Mouse (Mus musculus): ENCODE measurements around the gene Nbl1. TPM values are rescaled to one million over a fixed set of nuclear protein-coding genes. Genes with fewer than 3 reads are reported as not detected.

Gene Nbl1
- total and polyA plus RNA-seq, 3 experiments = 0.14 TPM; not detected in 2

GRCm38 (mm10) chr4:139032521-139032920 is 60.3 kb downstream of the Nbl1 start:
- no peaks in the 10 kb centered on the region for H3K27me3 ChIP-seq (ENCODE audit: control insufficient read depth in 1 of 2, insufficient read depth in 2 of 2, low read length in 2 of 2)
- no peak overlapping the region for H3K4me3 ChIP-seq (ENCODE audit: control insufficient read depth in 1 of 2, insufficient read depth in 1 of 2, low read depth in 2 of 2, low read length in 2 of 2)
- H3K9ac ChIP-seq (ENCODE audit: control insufficient read depth, low read depth, low read length, poor library complexity, severe bottlenecking) = no peak overlapping the region
- H3K27ac ChIP-seq (ENCODE audit: control insufficient read depth, low read depth, low read length) = no peak overlapping the region
- H3K9me3 ChIP-seq (replicated peaks; ENCODE audit: insufficient read depth, low read length) = no peaks in the 10 kb centered on the region
- TF ChIP-seq SIN3A (IDR thresholded peaks at IDR 0.05; ENCODE audit: low read length) (no peak), MXI1 (IDR thresholded peaks at IDR 0.05; ENCODE audit: low read depth, low read length) (no peak), POLR2AphosphoS5 (IDR thresholded peaks at IDR 0.05; ENCODE audit: borderline replicate concordance, low read depth, low read length) (no peak), MAFK (IDR thresholded peaks at IDR 0.05; ENCODE audit: borderline replicate concordance, low read depth, low read length) (no peak), JUND (IDR thresholded peaks at IDR 0.05; ENCODE audit: low read depth, low read length) (no peak), POLR2AphosphoS2 (IDR thresholded peaks at IDR 0.05; ENCODE audit: low read length) (no peak), MAX (IDR thresholded peaks at IDR 0.05; ENCODE audit: low read length) (no peak), CHD1 (IDR thresholded peaks at IDR 0.05; ENCODE audit: low read depth, low read length) (no peak), ZMIZ1 (IDR thresholded peaks at IDR 0.05; ENCODE audit: low read depth, low read length) (no peak), ZKSCAN1 (IDR thresholded peaks at IDR 0.05; ENCODE audit: low read depth, low read length) (no peak), POLR2A (IDR thresholded peaks at IDR 0.05; ENCODE audit: control insufficient read depth in 1 of 2, insufficient read depth in 1 of 2, low read depth in 1 of 2, low read length in 2 of 2, poor library complexity in 1 of 2) (no peak), TBP (IDR thresholded peaks at IDR 0.05; ENCODE audit: low read depth, low read length) (no peak), UBTF (IDR thresholded peaks at IDR 0.05; ENCODE audit: borderline replicate concordance, insufficient read depth, low read depth, low read length) (no peak)
- H3K36me3 ChIP-seq (ENCODE audit: control insufficient read depth in 1 of 2, insufficient read depth in 2 of 2, low read length in 2 of 2) = no peaks in the 10 kb centered on the region
- no peaks in the 10 kb centered on the region for H3K4me1 ChIP-seq (ENCODE audit: control insufficient read depth in 1 of 2, insufficient read depth in 2 of 2, low read length in 2 of 2)
- DNase-seq (ENCODE audit: low read depth, low spot score) = no peak
- H3K79me2 ChIP-seq (ENCODE audit: control insufficient read depth, insufficient read depth, low read length, poor library complexity) = no peaks in the 10 kb centered on the region

Other genes with a start within 250 kb of the Nbl1 start
- not detected in 2 replicates for gene Pla2g5, start 229.5 kb downstream of the Nbl1 start, total RNA-seq (2012; rRNA removed)
- gene Pla2g5, start 229.5 kb downstream of the Nbl1 start, polyA plus RNA-seq (2012; ENCODE audit: insufficient read depth in 1 of 2, insufficient read length in 2 of 2, low read depth in 1 of 2, low replicate concordance in 2 of 2, missing spikeins in 1 of 2) = not detected
- gene Gm13030, start 219.0 kb downstream of the Nbl1 start, total RNA-seq (2012; rRNA removed) = not detected in 2 replicates
- gene Gm13030, start 219.0 kb downstream of the Nbl1 start, polyA plus RNA-seq (2012; ENCODE audit: insufficient read depth in 1 of 2, insufficient read length in 2 of 2, low read depth in 1 of 2, low replicate concordance in 2 of 2, missing spikeins in 1 of 2) = not detected
- gene Pla2g2e, start 215.1 kb downstream of the Nbl1 start, total RNA-seq (2012; rRNA removed) = not detected in 2 replicates
- gene Pla2g2e, start 215.1 kb downstream of the Nbl1 start, polyA plus RNA-seq (2012; ENCODE audit: insufficient read depth in 1 of 2, insufficient read length in 2 of 2, low read depth in 1 of 2, low replicate concordance in 2 of 2, missing spikeins in 1 of 2) = not detected
- gene Otud3, start 179.0 kb downstream of the Nbl1 start, total RNA-seq (2012; rRNA removed) = 11.3 and 11.7 TPM in 2 replicates
- 10 to 100 TPM in 1 of 2 experiments, not detected in 1; 15.0 TPM for gene Otud3, start 179.0 kb downstream of the Nbl1 start, polyA plus RNA-seq (2012; ENCODE audit: insufficient read depth in 1 of 2, insufficient read length in 2 of 2, low read depth in 1 of 2, low replicate concordance in 2 of 2, missing spikeins in 1 of 2)
- 0.19 TPM in 1 of 2 replicates, not detected in the other for gene Rnf186, start 125.9 kb downstream of the Nbl1 start, total RNA-seq (2012; rRNA removed)
- gene Rnf186, start 125.9 kb downstream of the Nbl1 start, polyA plus RNA-seq (2012; ENCODE audit: insufficient read depth in 1 of 2, insufficient read length in 2 of 2, low read depth in 1 of 2, low replicate concordance in 2 of 2, missing spikeins in 1 of 2) = under 1 TPM in 1 of 2 experiments, not detected in 1; 0.61 TPM
- 22.0 and 24.7 TPM in 2 replicates for gene Tmco4, start 120.1 kb downstream of the Nbl1 start, total RNA-seq (2012; rRNA removed)
- gene Tmco4, start 120.1 kb downstream of the Nbl1 start, polyA plus RNA-seq (2012; ENCODE audit: insufficient read depth in 1 of 2, insufficient read length in 2 of 2, low read depth in 1 of 2, low replicate concordance in 2 of 2, missing spikeins in 1 of 2) = 10 to 100 TPM in 1 of 2 experiments, not detected in 1; 16.5 TPM
- gene Htr6, start 17.4 kb downstream of the Nbl1 start, total RNA-seq (2012; rRNA removed) = 0.08 TPM in 1 of 2 replicates, not detected in the other
- gene Htr6, start 17.4 kb downstream of the Nbl1 start, polyA plus RNA-seq (2012; ENCODE audit: insufficient read depth in 1 of 2, insufficient read length in 2 of 2, low read depth in 1 of 2, low replicate concordance in 2 of 2, missing spikeins in 1 of 2) = not detected
- 163 and 183 TPM in 2 replicates for gene Minos1, start 38.1 kb upstream of the Nbl1 start, total RNA-seq (2012; rRNA removed)
- 100 to 1,000 TPM in 1 of 2 experiments, not detected in 1; 401 TPM for gene Minos1, start 38.1 kb upstream of the Nbl1 start, polyA plus RNA-seq (2012; ENCODE audit: insufficient read depth in 1 of 2, insufficient read length in 2 of 2, low read depth in 1 of 2, low replicate concordance in 2 of 2, missing spikeins in 1 of 2)
- gene Capzb, start 99.9 kb upstream of the Nbl1 start, total RNA-seq (2012; rRNA removed) = 91.2 and 103 TPM in 2 replicates
- gene Capzb, start 99.9 kb upstream of the Nbl1 start, polyA plus RNA-seq (2012; ENCODE audit: insufficient read depth in 1 of 2, insufficient read length in 2 of 2, low read depth in 1 of 2, low replicate concordance in 2 of 2, missing spikeins in 1 of 2) = 100 to 1,000 TPM in 1 of 2 experiments, not detected in 1; 354 TPM
- 5.2 and 5.3 TPM in 2 replicates for gene Pqlc2, start 217.7 kb upstream of the Nbl1 start, total RNA-seq (2012; rRNA removed)
- 10 to 100 TPM in 1 of 2 experiments, not detected in 1; 12.0 TPM for gene Pqlc2, start 217.7 kb upstream of the Nbl1 start, polyA plus RNA-seq (2012; ENCODE audit: insufficient read depth in 1 of 2, insufficient read length in 2 of 2, low read depth in 1 of 2, low replicate concordance in 2 of 2, missing spikeins in 1 of 2)
- gene Akr7a5, start 217.8 kb upstream of the Nbl1 start, total RNA-seq (2012; rRNA removed) = 30.1 and 39.4 TPM in 2 replicates
- 10 to 100 TPM in 1 of 2 experiments, not detected in 1; 43.2 TPM for gene Akr7a5, start 217.8 kb upstream of the Nbl1 start, polyA plus RNA-seq (2012; ENCODE audit: insufficient read depth in 1 of 2, insufficient read length in 2 of 2, low read depth in 1 of 2, low replicate concordance in 2 of 2, missing spikeins in 1 of 2)

All from MEL (cell line).